Mouse (Mus musculus): ENCODE measurements around the gene Pogk. TPM values are rescaled to one million over a fixed set of nuclear protein-coding genes. Genes with fewer than 3 reads are reported as not detected.
A peak's percentile ranks its signal among the peaks of the same experiment; 100 is the strongest.

Gene Pogk
- total RNA-seq (2022): 10 to 100 TPM in 2 of 4 experiments, 1 to 10 TPM in 2; 9.6 to 15.1 (median 10.4) TPM

DNA sequence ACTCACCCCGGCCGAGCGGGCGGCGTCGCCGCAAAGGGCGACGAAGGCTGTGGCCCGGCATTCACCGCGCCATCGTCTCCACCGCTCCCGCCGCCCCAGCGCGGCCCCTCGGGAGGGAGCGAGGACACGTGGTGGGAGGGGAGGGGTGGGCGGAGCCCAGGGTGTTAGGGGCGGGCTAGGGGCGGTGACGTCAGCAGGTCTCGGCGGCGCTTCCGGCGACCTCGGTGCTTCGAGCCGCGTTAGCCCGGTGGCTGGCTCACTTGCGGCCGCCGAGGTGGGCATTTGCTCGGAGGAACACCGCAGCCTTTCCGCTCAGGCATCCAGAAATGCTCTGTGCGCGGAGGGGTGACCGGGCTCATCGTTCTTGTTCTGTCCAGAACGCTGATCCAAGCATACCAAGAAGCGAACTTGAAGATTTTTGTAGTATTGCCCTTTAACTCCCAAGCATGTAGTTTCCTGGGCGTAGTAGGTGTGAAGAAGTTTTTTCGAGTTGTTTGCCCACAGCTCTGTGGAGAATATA lies at the start of gene Pogk:
Gene Pogk (minus strand): TSS at position 163 of the 520 bp plus-strand sequence.
- DNase-seq (ENCODE audit: low spot score): peak; percentile 63

- DNase-seq (ENCODE audit: low spot score): no peak
These were observed 32.3 kb upstream of the Pogk start for GRCm38 (mm10) chr1:166441992-166442391.

DNA sequence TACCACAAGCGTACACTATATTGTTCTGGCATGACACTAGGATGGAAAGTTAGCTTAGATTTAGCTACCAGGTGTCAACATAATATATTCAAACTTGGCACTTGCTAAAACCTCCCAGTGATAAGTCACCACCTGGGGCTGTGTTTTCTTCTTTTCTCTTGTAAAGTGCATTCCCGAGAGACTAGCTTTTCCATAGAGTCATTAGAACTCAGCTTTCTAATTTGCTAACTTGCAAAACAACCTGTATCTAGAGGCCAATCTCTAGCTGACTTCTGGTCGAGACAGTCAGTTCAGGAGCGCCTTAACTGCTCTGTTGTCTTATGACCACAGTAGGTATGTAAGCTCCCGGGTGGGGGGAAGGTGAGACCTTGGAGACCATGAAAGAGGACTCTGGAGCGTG lies 29.8 kb upstream of the Pogk start:
- no peak for DNase-seq (ENCODE audit: low spot score)

GRCm38 (mm10) chr1:166429809-166430431 lies 20.3 kb upstream of the Pogk start:
- DNase-seq (ENCODE audit: low spot score): peak; percentile 33

DNA sequence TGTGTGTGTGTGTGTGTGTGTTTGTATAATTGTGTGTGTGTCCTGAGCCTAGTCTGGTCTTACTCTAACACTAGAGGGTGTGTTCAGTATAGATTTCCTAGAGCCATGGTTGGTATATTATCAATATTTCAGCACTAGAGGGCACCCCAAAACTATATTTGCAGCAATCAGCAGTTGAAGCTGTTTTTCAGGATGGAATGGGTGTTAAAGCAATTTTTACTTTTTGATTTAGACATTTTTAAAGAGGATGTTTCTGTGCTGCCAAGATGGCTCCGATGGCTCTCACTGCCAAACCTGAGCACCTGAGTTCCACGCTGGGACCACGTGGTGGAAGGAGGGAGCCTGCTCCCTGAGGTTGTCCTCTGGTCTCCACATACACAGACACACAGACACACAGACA lies 19.4 kb upstream of the Pogk start:
- DNase-seq (ENCODE audit: low spot score): peak; percentile 20

- DNase-seq (ENCODE audit: low spot score): no peak
These were observed 2.6 kb upstream of the Pogk start for GRCm38 (mm10) chr1:166412266-166412665.

DNA sequence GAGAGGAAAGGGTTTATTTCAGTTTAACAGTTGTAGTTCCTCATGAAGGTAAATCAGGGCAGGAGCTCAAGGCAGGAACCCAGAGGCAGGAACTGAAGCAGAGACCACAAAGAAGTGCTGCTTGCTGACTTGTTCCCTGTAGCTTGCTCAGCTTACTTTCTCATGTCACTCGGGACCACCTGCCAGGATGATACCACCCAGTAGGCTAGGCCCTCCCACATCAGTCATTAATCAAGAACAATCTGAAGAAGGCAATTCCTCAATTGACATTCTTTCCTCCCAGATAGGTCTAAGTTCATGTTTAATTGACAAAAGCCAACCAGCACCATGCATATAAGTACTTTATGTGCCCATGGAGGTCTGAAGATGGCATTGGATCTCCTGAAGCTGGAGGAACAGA lies 1.9 kb upstream of the Pogk start:
- no peak for DNase-seq (ENCODE audit: low spot score)

GRCm38 (mm10) chr1:166409177-166409700 lies 424 bp downstream of the Pogk start:
- DNase-seq (ENCODE audit: low spot score): peak; percentile 9

DNA sequence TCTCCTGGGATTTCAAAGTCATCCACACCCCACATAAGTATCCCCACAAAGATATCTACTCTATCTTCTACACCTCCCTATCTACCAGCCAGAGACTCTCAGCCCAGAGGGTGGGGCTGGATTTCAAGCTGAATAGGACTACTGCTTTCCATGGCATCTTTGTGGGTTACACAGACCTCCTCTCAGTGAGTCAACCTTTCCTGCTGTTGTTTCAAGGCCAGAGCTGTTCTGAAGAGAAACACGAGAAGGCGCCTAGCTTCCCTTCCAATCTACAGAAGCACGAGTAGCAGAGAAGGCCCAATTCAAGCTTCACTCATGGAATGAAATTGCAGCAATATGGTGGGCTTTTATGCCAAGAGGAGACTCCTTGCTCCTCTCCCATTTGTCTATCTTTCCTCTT lies 5.8 kb downstream of the Pogk start:
- DNase-seq (ENCODE audit: low spot score): no peak

GRCm38 (mm10) chr1:166402003-166402402 lies 7.7 kb downstream of the Pogk start:
- no peak for DNase-seq (ENCODE audit: low spot score)

- no peak for DNase-seq (ENCODE audit: low spot score)
These were observed 8.2 kb downstream of the Pogk start for GRCm38 (mm10) chr1:166401455-166401854.

DNA sequence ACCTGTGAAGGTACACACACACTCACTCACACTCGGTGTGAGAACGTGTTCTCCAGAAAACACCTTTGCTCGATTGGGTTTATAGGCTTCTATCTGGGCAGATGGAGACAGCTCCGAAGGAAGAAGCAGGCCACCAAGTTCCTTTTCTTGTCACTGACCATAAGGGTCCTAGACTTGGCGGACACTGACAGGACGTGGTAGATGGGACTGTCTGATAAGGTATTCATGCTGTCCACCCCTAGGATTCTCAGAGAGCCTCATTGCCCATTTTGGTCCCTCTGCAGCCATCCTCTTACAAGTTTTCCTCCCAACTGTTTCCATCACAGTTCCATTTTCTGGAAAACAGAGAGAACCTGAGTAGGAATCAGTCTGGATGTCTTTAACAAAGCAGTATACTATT lies 13.3 kb downstream of the Pogk start:
- DNase-seq (ENCODE audit: low spot score): no peak

DNA sequence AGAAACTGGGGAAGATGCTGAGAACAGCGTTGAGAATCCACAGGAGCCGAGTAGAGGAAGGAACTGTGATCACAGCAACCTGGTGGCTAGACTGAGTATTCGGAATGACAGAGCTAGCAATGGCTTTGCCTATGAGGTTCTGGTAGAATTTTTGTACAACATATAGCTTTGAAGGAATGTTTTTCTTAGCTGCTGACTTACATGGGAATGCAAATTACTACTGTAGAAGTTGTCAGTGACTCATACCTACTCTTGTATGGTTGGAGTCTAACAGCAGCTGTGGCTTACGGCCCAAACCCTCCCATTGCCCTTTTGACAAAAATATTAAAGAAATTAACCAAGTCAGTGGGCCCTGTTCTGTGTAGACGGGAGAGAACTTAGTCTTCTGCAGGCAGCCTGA lies 14.0 kb downstream of the Pogk start:
- DNase-seq (ENCODE audit: low spot score): no peak

GRCm38 (mm10) chr1:166394770-166395169 lies 14.9 kb downstream of the Pogk start:
- no peak for DNase-seq (ENCODE audit: low spot score)

GRCm38 (mm10) chr1:166391671-166392070 lies 18.0 kb downstream of the Pogk start:
- DNase-seq (ENCODE audit: low spot score): no peak

DNA sequence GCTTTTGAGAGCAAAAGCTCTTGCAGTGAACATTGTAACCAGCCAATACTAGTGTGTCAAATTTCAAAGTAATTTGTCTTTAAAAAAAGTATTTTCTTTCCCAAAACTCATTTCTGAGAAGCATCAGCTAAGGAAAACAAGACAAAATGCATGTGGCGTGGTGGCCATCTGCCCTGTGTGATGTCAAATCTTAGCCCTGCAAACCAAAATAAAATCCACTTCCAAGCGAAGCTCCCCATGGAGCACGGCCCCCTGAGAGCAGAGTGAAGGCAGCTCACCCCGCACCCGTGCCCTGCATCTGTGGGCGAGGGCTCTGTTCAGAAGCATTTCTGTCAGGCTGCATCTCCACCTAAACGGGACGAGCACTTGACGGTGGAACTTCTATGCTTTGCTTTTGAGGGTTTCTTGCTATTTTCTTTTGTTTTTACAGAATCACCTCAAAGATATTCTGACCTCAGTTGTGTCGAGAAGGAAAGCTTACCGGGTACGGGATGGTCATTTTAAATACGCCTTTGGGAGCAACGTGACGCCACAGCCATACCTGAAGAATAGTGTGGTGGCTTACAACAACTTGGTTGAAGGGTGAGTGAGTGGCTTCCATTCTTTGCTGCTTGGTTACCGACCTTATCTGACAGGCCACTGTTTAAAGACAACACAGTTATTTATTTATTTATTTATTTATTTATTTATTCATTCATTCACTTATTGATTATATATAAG lies 20.1 kb downstream of the Pogk start:
- DNase-seq (ENCODE audit: low spot score): no peak

- DNase-seq (ENCODE audit: low spot score): no peak
These were observed 21.2 kb downstream of the Pogk start for GRCm38 (mm10) chr1:166388511-166388910.

GRCm38 (mm10) chr1:166385431-166385830 lies 24.2 kb downstream of the Pogk start:
- no peak for DNase-seq (ENCODE audit: low spot score)

- DNase-seq (ENCODE audit: low spot score): no peak
These were observed 25.0 kb downstream of the Pogk start for GRCm38 (mm10) chr1:166384614-166385013.

DNA sequence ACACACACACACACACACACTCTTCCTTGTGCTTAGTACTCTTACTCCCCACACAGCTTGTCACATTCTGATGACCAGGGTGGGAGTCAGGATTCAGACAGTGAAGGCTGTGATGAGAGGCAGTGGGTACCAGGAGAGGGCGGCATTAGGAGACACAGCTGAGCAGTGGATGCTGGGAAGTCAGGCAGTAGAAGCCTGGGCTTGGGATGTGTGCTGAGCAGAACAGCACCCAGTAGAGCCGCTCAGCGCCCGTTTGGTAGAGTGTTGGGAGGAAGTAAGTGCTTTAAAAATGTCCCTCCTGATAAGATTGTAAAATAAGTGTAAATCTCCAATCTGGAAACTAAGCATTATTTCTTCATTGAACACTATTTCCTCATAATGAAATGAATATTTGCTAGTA lies 27.0 kb downstream of the Pogk start:
- DNase-seq (ENCODE audit: low spot score): no peak

GRCm38 (mm10) chr1:166381821-166382220 lies 27.8 kb downstream of the Pogk start:
- DNase-seq (ENCODE audit: low spot score): no peak

DNA sequence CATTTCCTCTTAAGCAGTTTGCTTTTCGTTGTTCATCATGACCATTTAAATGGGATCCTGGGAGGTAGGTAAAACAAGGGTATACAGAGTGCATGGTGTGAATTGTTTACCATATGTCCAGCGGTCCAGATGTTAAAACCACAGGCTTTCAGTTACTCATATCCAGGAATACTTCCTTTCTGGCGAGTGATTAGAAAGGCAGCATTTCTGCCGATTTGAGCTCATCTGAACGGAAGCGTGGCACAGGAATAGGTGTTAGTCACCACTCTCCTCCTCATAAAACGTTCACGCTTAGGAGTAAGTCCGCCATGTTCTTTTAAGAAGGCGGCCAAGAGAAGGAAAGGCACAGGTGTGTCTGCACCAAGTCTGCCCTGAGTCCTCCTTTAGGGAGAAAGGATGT lies 28.3 kb downstream of the Pogk start:
- no peak for DNase-seq (ENCODE audit: low spot score)

DNA sequence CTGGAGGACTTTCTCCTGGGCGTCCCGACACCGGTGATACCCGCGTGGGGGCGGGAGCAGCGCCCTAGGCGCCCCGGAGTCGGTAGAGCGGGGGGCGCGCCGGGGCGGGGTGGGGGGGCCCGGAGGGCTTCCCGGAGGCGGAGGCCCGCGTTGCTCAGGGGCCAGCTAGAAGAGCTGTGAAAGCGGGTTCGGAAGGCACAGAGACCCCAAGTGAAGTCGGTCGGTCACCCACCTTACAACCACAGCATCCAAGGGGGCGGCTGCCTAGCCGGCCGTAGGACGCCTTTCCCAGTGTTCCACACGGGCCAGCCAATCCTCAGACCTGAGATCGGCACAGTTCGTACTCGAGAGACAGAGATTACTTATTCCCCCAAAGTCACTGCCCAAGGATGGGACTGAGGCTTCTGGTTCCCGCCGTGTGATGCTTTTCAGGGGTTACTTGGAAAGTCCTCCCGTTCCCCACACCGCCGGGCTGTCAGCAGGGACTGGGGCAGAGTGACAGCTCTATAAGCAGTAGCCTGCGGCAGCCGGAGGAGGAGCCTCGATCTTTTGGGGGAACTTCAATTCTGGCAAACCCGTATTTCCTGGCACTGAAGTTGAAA lies 29.9 kb downstream of the Pogk start:
- peak; percentile 68 for DNase-seq (ENCODE audit: low spot score)

Measured in heart, adult 8-10 months (tissue).